Mouse (Mus musculus): ENCODE results near the gene Nsun7. TPM values are rescaled to one million over a fixed set of nuclear protein-coding genes. Genes with fewer than 3 reads are reported as not detected.

Nsun7 gene
- polyA plus RNA-seq, 1 experiment from 2014 or later = 0.05 TPM

- 88% methylated on average over 4 of the region's 4 CpGs for WGBS
- no peak for TF ChIP-seq CTCF (IDR thresholded peaks at IDR 0.05; ENCODE audit: low read depth)
Observed at GRCm38 (mm10) chr5:66323131-66323530, 63.4 kb downstream of the Nsun7 start.

GRCm38 (mm10) chr5:66323603-66324002 lies 63.9 kb downstream of the Nsun7 start:
- Histone ChIP-seq H3K4me1 (replicated peaks; ENCODE audit: control insufficient read depth, insufficient read depth, low read length) (no peaks in the 10 kb centered on the region), H3K4me3 (ENCODE audit: low read depth, low read length) (no peak overlapping the region), H3K4me2 (replicated peaks; ENCODE audit: low read depth) (no peak overlapping the region), H3K9ac (ENCODE audit: low read depth, low read length) (no peak overlapping the region), H3K36me3 (ENCODE audit: control insufficient read depth, insufficient read depth) (no peaks in the 10 kb centered on the region; the same call in 1 of the 2 replicates), H3K9me3 (ENCODE audit: control insufficient read depth) (no peaks in the 10 kb centered on the region), H3K27ac (ENCODE audit: low read depth, low read length) (no peak overlapping the region), H3K27me3 (replicated peaks; ENCODE audit: control insufficient read depth, insufficient read depth, low read length) (no peaks in the 10 kb centered on the region)
- WGBS = 83% methylated on average over 11 of the region's 11 CpGs
- no peak for TF ChIP-seq CTCF (IDR thresholded peaks at IDR 0.05; ENCODE audit: low read depth)
- no peak for ATAC-seq

More at GRCm38 (mm10) chr5:66323131-66323530, 63.4 kb downstream of the Nsun7 start:
- no peaks in the 10 kb centered on the region; the same call in 1 of the 2 replicates for H3K36me3 ChIP-seq (ENCODE audit: control insufficient read depth, insufficient read depth)
- no peak overlapping the region for H3K27ac ChIP-seq (ENCODE audit: low read depth, low read length)
- H3K9me3 ChIP-seq (ENCODE audit: control insufficient read depth) = no peaks in the 10 kb centered on the region
- no peak overlapping the region for H3K9ac ChIP-seq (ENCODE audit: low read depth, low read length)
- H3K4me3 ChIP-seq (ENCODE audit: low read depth, low read length) = no peak overlapping the region
- H3K4me2 ChIP-seq (replicated peaks; ENCODE audit: low read depth) = no peak overlapping the region
- ATAC-seq = no peak
- H3K4me1 ChIP-seq (replicated peaks; ENCODE audit: control insufficient read depth, insufficient read depth, low read length) = no peaks in the 10 kb centered on the region
- H3K27me3 ChIP-seq (replicated peaks; ENCODE audit: control insufficient read depth, insufficient read depth, low read length) = no peaks in the 10 kb centered on the region

- Histone ChIP-seq H3K4me2 (replicated peaks; ENCODE audit: low read depth) (no peak overlapping the region), H3K9ac (ENCODE audit: low read depth, low read length) (no peak overlapping the region), H3K36me3 (ENCODE audit: control insufficient read depth, insufficient read depth) (no peaks in the 10 kb centered on the region; the same call in 1 of the 2 replicates), H3K27me3 (replicated peaks; ENCODE audit: control insufficient read depth, insufficient read depth, low read length) (no peaks in the 10 kb centered on the region), H3K4me1 (replicated peaks; ENCODE audit: control insufficient read depth, insufficient read depth, low read length) (no peaks in the 10 kb centered on the region), H3K9me3 (ENCODE audit: control insufficient read depth) (no peaks in the 10 kb centered on the region), H3K4me3 (ENCODE audit: low read depth, low read length) (no peak overlapping the region), H3K27ac (ENCODE audit: low read depth, low read length) (no peak overlapping the region)
- peak; percentile 94 for TF ChIP-seq CTCF (IDR thresholded peaks at IDR 0.05; ENCODE audit: low read depth)
- ATAC-seq = no peak
- WGBS = 69% methylated on average over 7 of the region's 7 CpGs
Observed at GRCm38 (mm10) chr5:66326395-66326794, 66.7 kb downstream of the Nsun7 start.

DNA sequence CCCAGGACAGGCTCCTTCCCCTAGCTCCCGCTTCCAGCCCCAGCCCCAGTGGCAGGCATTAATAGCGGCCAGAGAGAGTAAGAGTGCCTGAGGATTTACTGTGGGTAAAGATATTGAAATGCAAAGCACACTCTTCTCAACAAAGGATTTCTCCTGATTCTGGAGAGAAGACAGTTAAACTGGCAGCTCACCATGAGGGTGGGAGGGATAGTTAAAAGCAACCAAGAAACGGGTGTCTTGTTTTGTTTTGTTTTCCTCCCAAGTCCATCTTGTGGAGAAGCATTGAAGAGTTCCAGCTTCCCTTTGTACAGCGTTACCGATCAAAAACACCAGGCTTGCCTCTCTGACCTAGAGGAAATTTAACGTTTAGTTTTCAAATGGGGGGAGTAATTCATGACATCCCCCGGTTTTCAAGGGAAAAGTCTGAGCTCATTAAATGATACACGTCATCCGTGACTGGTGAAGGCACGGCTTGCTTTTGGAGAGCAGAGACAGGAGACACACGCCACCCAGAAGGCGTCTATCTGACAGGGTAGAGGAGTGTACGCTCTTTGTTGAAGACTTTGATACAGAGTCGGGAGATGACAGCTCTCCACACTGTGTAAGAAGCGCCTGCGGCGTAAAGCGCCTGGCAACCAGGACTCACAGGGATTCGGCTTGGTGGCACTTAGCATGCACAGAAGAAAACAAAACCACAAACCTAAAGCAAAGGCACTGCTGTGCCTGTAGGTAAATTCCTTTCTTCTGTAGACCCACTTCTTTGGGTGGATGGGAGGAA lies 68.4 kb downstream of the Nsun7 start:
- H3K27me3 ChIP-seq (replicated peaks; ENCODE audit: control insufficient read depth, insufficient read depth, low read length) = no peaks in the 10 kb centered on the region
- no peaks in the 10 kb centered on the region for H3K36me3 ChIP-seq (ENCODE audit: control insufficient read depth, insufficient read depth)
- no peak for ATAC-seq
- 72% methylated on average over 19 of the region's 19 CpGs for whole genome bisulfite sequencing
- TF ChIP-seq CTCF (IDR thresholded peaks at IDR 0.05; ENCODE audit: low read depth) = no peak
- H3K4me3 ChIP-seq (ENCODE audit: low read depth, low read length) = no peak overlapping the region
- no peaks in the 10 kb centered on the region for H3K9me3 ChIP-seq (ENCODE audit: control insufficient read depth)
- H3K4me1 ChIP-seq (replicated peaks; ENCODE audit: control insufficient read depth, insufficient read depth, low read length) = no peaks in the 10 kb centered on the region
- H3K4me2 ChIP-seq (replicated peaks; ENCODE audit: low read depth) = no peak overlapping the region
- peak overlapping the region; percentile 86 for H3K27ac ChIP-seq (ENCODE audit: low read depth, low read length)
- H3K9ac ChIP-seq (ENCODE audit: low read depth, low read length) = no peak overlapping the region

DNA sequence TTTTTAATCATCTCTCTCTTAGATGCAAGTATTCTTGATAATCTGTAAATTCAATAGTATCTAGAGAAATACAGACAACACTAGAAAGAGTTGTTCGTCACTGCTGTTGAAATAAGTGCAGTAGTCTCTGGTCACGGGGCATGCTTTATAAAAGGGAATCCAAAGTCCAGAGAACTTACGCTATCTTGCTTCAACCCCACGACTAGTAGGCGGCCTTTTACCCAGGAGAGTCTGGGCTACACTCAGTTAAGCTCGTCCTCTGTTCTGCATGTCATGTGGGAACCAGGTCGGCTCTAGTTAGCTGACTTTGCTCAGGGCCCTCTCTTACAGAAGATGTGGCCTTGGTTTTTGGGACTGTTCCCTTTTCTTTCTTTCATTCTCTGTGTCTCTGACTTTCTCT lies 69.1 kb downstream of the Nsun7 start:
- no peak for TF ChIP-seq CTCF (IDR thresholded peaks at IDR 0.05; ENCODE audit: low read depth)
- Histone ChIP-seq H3K9me3 (ENCODE audit: control insufficient read depth) (no peaks in the 10 kb centered on the region), H3K27ac (ENCODE audit: low read depth, low read length) (peak overlapping the region; percentile 86), H3K4me3 (ENCODE audit: low read depth, low read length) (no peak overlapping the region), H3K36me3 (ENCODE audit: control insufficient read depth, insufficient read depth) (no peaks in the 10 kb centered on the region), H3K4me2 (replicated peaks; ENCODE audit: low read depth) (no peak overlapping the region; the same call in 1 of the 2 replicates), H3K9ac (ENCODE audit: low read depth, low read length) (no peak overlapping the region), H3K4me1 (replicated peaks; ENCODE audit: control insufficient read depth, insufficient read depth, low read length) (no peaks in the 10 kb centered on the region), H3K27me3 (replicated peaks; ENCODE audit: control insufficient read depth, insufficient read depth, low read length) (no peaks in the 10 kb centered on the region)
- WGBS = 34% methylated on average over 7 of the region's 7 CpGs
- ATAC-seq = peak; percentile 80

DNA sequence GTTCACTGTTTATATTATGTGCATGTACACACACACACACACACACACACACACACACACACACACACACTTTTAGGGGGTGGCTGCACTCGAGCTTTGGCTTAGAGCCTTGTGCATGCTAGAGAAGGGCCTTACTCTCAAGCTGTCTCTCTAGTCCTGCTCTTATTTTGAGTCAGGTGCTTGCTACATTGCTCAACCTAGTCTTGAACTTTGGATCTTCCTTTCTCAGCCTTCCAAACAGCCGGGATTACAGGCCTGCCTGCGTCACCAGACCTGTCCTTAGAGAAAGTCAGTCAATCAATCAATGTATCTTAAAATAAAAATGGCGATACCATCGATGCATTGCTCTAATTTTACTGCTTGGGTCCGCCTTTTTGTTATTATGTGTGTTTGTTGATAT lies 71.1 kb downstream of the Nsun7 start:
- no peaks in the 10 kb centered on the region for H3K4me1 ChIP-seq (replicated peaks; ENCODE audit: control insufficient read depth, insufficient read depth, low read length)
- no peaks in the 10 kb centered on the region for H3K27me3 ChIP-seq (replicated peaks; ENCODE audit: control insufficient read depth, insufficient read depth, low read length)
- no peak overlapping the region for H3K9ac ChIP-seq (ENCODE audit: low read depth, low read length)
- TF ChIP-seq CTCF (IDR thresholded peaks at IDR 0.05; ENCODE audit: low read depth) = no peak
- H3K9me3 ChIP-seq (ENCODE audit: control insufficient read depth) = no peaks in the 10 kb centered on the region
- peak; percentile 80 for ATAC-seq
- no peaks in the 10 kb centered on the region for H3K36me3 ChIP-seq (ENCODE audit: control insufficient read depth, insufficient read depth)
- 65% methylated on average over 6 of the region's 6 CpGs for WGBS
- no peak overlapping the region for H3K4me2 ChIP-seq (replicated peaks; ENCODE audit: low read depth)
- no peak overlapping the region for H3K27ac ChIP-seq (ENCODE audit: low read depth, low read length)
- no peak overlapping the region for H3K4me3 ChIP-seq (ENCODE audit: low read depth, low read length)
